Mouse (Mus musculus): ENCODE results near the gene Gm5662.
"Not testable (repeated sequence)": the region's sequence is repeated elsewhere in the genome, so short reads cannot be mapped to it uniquely, and the experiment has no call there.

Gm5662 gene

DNA sequence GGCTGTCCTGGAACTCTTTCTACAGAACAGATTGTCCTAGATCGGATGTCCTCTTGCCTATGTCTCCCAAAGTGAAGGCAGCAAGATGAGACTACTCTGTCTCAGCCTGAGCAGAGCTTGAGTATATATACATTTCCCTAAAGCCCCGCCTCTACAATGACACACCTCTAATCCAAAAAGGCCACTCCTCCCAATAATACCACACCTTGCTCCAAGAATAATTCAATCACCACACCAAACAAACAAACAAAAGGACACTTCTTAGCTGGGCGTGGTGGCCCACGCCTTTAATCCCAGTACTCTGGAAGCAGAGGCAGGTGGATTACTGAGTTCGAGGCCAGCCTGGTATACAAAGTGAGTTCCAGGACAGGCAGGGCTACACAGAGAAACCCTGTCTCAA lies at the start of gene Gm5662:
Gm5662 (minus strand) TSS at position 101 of the 400 bp plus-strand sequence.
- DNase-seq (ENCODE audit: low read depth): not testable (repeated sequence)

- not testable (repeated sequence) for DNase-seq (ENCODE audit: low read depth)
These were observed 49.6 kb upstream of the Gm5662 start, which contains the start of gene Gm5039 for GRCm38 (mm10) chr12:88323926-88324325. Gm5039 (minus strand) TSS chr12:88324026.

- no peak for DNase-seq (ENCODE audit: low read depth)
These were observed 40.3 kb upstream of the Gm5662 start for GRCm38 (mm10) chr12:88314556-88314955.

GRCm38 (mm10) chr12:88297171-88297570 lies 22.9 kb upstream of the Gm5662 start:
- not testable (repeated sequence) for DNase-seq (ENCODE audit: low read depth)

DNA sequence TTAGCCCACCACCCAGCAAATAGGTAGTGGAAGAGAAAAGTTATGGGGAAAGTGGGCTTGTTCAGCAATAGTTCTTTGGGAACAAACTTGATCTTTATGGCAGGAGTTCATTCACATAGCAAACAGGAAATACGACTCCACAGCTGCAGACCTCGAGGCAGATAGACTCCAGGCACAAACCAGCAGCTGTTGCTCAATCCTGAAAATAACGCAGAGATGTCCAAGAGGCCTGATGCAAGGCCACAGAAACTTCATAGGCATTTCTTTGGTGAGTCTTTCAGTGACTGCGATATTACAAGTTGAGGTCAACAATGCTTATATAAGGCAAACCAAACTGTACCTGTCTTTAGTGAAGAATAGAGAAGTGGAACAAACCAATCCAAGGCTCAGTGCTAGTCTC lies 18.8 kb upstream of the Gm5662 start:
- not testable (repeated sequence) for DNase-seq (ENCODE audit: low read depth)

DNA sequence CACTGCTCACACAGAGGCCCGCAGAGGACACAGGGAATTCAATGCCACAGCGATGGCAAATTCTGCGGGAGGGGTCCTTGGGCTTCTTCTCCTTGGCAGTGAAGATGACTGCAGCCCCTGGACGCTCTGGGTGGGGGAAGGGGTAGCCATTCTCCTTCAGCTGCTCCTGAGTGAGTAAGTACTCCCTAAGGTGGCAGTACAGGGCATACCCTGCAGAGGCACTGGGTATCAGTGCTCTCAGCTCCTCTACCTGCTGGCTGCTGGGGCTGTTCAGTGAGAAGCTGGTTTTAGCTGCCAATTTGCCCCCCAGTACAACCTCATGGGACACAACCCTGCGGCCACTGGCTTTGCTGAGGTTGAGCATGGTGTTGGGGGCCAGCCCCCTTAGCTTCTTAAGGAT lies 10.9 kb upstream of the Gm5662 start:
- not testable (repeated sequence) for DNase-seq (ENCODE audit: low read depth)

GRCm38 (mm10) chr12:88257241-88257640 lies 17.1 kb downstream of the Gm5662 start:
- DNase-seq (ENCODE audit: low read depth): no peak

GRCm38 (mm10) chr12:88255917-88256316 lies 18.4 kb downstream of the Gm5662 start:
- DNase-seq (ENCODE audit: low read depth): not testable (repeated sequence)

GRCm38 (mm10) chr12:88250000-88250399 lies 24.3 kb downstream of the Gm5662 start, which contains the start of gene Gm8332:
Gm8332 (minus strand) TSS chr12:88250100.
- not testable (repeated sequence) for DNase-seq (ENCODE audit: low read depth)

DNA sequence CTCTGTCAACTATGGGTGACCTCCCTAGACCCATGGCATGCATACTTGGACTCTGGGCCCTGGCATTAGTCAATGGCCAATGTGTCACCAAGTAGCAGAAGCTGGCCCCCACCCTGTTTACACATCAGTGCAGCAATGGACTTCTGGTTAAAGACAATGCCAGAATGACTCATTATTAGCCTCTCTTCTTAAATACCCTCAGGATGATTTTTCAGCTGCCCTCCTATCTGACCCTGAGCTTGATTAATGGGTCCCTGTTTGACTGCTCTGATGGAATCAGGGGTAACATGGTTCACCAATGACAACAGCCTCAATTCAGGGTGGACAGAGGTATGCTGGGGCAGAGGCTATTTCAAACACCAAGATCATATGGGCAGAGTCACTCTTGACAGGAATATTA lies 28.5 kb downstream of the Gm5662 start:
- not testable (repeated sequence) for DNase-seq (ENCODE audit: low read depth)

DNA sequence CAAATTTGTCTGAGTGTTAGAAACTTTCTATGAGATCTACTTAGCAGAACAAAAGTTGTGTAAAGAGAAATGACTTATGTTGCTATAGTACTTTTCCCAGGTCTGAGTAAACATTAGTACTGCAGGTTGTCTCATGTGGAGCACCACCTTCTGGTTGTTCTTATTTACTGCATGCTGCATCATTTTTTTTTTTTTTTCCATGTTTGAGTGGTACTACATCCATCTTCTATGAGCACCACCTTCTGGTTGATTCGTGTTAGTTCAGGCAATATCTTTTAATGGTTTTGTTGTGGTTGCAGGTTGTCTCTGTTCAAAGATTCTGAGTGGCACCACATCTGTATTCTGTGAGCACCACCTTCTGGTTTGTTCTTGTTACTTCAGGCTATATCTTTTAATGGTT lies 31.4 kb downstream of the Gm5662 start:
- DNase-seq (ENCODE audit: low read depth): not testable (repeated sequence)
